Mouse (Mus musculus): ENCODE data around the gene Nfic. TPM values are rescaled to one million over a fixed set of nuclear protein-coding genes. Genes with fewer than 3 reads are reported as not detected.

Nfic gene
- polyA plus RNA-seq, 2 experiments: 38.1 to 98.9 TPM

DNA sequence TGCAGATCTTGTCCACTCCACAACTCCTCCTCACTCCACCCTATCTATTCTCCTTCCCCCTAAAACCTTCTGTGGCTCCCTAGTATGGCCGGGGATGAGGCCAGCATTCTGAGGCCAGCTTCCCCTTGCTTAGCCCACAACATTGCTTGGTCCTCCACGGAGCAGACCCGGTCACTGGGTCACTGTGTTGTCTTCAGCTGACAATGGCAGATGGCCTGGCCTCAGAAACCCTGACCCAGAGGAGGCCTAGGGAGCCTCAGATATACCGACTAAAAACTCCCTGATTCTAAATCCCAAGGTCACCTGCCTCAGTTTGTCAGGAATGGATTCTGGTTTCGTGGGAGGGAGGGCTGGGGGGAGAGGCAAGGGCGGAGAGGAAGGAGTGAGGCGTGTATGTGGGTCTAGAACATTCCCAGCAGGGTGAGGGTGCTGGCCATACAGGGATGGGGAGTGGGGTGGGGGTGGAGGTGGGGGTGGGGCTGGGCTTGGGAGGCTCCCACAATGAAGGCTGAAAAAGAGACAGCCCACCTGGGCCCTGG is 53.1 kb downstream of the Nfic start:
- peaks cover 83% of the 10 kb centered on the region for H3K36me3 ChIP-seq (ENCODE audit: control insufficient read depth, insufficient read depth, low read length)

DNA sequence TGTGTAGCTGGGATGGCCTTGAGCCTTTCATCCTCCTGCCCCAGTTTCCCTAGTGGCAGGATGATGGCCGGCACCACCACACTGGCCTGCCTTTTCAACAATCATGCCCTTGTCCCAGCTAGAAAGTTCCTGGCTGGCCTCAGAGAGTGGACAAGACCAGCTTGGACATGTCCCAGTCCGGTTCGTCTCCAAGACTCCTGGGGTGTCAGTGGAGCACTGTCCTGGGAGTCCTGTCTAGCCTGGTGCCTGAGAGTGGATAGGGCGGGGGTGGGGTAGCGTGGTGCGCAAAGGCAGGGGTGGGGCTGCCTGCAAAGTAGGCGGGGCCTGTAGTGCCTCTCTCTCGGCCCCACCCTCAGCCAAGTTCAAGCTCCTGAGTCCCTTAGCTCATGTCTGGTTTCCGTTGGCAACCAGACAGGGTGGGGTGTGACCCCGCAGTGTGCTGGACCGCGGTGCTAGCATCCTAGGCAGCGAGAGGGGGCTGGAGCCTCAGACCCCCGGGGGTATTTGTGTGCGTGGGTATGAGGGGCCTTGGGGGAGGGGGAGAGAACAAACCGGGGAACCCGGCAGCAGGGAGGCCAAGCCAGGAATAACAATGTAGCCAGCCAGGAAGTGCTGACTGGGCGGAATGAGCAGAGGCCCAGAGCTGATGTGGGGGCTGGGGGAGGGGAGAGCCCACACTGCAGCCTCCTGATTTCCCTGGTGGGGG is 53.8 kb downstream of the Nfic start:
- peak; percentile 85 for ATAC-seq (ENCODE audit: low FRiP score, low read depth)
- peaks cover 34% of the 10 kb centered on the region for H3K4me1 ChIP-seq (ENCODE audit: control insufficient read depth, insufficient read depth, low read length)
- H3K9me3 ChIP-seq (ENCODE audit: control insufficient read depth, low read length): no peaks in the 10 kb centered on the region
- WGBS: 8% methylated on average over 17 of the region's 18 CpGs
- TF ChIP-seq POLR2A (IDR thresholded peaks at IDR 0.05; ENCODE audit: borderline replicate concordance, extremely low read depth, insufficient read depth, insufficient read length): no peak
- peak overlapping the region; percentile 39 for H3K4me2 ChIP-seq (replicated peaks; ENCODE audit: low read depth, low read length, severe bottlenecking)
- H3K9ac ChIP-seq (ENCODE audit: low read depth, low read length, severe bottlenecking): peak overlapping the region; percentile 26; the same call in 1 of the 2 replicates
- peak overlapping the region; percentile 77 for H3K27ac ChIP-seq (replicated peaks; ENCODE audit: low read depth, low read length)
- no peaks in the 10 kb centered on the region for H3K27me3 ChIP-seq (ENCODE audit: control insufficient read depth, insufficient read depth, low read length)
- DNase-seq (ENCODE audit: low spot score): peak; percentile 92
- H3K4me3 ChIP-seq (replicated peaks; ENCODE audit: low read length): peak overlapping the region; percentile 14
- H3K36me3 ChIP-seq (ENCODE audit: control insufficient read depth, insufficient read depth, low read length): peaks cover 78% of the 10 kb centered on the region

More for the DNA sequence above, 53.1 kb downstream of the Nfic start:
- H3K4me2 ChIP-seq (replicated peaks; ENCODE audit: low read depth, low read length, severe bottlenecking): peak overlapping the region; percentile 39
- H3K27me3 ChIP-seq (ENCODE audit: control insufficient read depth, insufficient read depth, low read length): no peaks in the 10 kb centered on the region
- no peak; the same call in 1 of the 2 replicates for ATAC-seq (ENCODE audit: low FRiP score, low read depth)
- peak overlapping the region; percentile 26; the same call in 1 of the 2 replicates for H3K9ac ChIP-seq (ENCODE audit: low read depth, low read length, severe bottlenecking)
- WGBS: 26% methylated on average over 7 of the region's 7 CpGs
- no peak for DNase-seq (ENCODE audit: low spot score)
- H3K4me1 ChIP-seq (ENCODE audit: control insufficient read depth, insufficient read depth, low read length): peaks cover 40% of the 10 kb centered on the region
- TF ChIP-seq POLR2A (IDR thresholded peaks at IDR 0.05; ENCODE audit: borderline replicate concordance, extremely low read depth, insufficient read depth, insufficient read length): no peak
- peak overlapping the region; percentile 77 for H3K27ac ChIP-seq (replicated peaks; ENCODE audit: low read depth, low read length)
- H3K4me3 ChIP-seq (replicated peaks; ENCODE audit: low read length): peak overlapping the region; percentile 14; the same call in 1 of the 2 replicates
- no peaks in the 10 kb centered on the region for H3K9me3 ChIP-seq (ENCODE audit: control insufficient read depth, low read length)

- no peak for DNase-seq (ENCODE audit: low spot score)
These were observed 54.3 kb downstream of the Nfic start for GRCm38 (mm10) chr10:81401205-81401520.

DNA sequence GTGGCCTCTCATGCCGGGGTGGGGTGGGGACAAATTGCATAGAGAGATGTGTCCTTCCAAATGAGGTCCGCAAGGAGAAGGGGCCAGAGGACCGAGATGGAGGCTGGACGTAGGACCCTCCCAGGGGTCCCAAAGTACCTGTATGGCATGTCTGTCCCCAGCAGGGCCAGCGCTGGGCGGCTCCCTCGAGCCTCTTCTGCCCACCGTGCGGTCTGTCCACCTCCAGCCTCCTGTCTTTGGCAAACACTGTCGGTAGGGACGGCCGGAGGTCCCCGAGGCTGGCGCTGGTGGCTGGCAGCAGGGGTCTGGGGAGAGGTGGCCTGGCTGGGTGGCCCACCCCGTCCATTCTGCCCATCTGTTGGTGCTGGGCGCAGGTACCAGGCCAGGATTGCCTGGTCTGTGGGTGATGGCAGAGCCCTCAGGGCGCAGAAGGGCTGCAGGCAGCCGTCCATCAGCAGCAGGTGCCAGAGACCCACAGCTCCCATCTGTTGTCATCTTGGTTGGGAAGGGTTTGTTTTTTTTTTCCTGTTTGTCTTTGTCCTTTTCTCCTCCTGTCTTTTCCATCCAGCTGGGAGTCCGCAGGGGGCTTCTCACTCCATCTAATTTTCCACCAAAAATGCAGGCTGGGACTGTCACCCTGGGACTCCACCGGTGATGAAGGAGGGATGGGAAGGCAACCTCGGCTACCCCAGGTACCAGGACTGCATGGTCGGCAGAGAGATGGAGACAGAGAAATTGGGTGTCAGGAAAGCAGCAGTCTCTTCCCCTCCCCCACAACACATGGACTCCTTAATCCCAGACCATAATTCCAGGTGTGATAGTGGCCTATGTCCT is 54.8 kb downstream of the Nfic start:
- Histone ChIP-seq H3K4me1 (ENCODE audit: control insufficient read depth, insufficient read depth, low read length) (peaks cover 33% of the 10 kb centered on the region), H3K9me3 (ENCODE audit: control insufficient read depth, low read length) (no peaks in the 10 kb centered on the region), H3K4me3 (replicated peaks; ENCODE audit: low read length) (no peak overlapping the region), H3K9ac (ENCODE audit: low read depth, low read length, severe bottlenecking) (no peak overlapping the region), H3K27ac (replicated peaks; ENCODE audit: low read depth, low read length) (no peak overlapping the region), H3K4me2 (replicated peaks; ENCODE audit: low read depth, low read length, severe bottlenecking) (no peak overlapping the region), H3K27me3 (ENCODE audit: control insufficient read depth, insufficient read depth, low read length) (no peaks in the 10 kb centered on the region), H3K36me3 (ENCODE audit: control insufficient read depth, insufficient read depth, low read length) (peaks cover 67% of the 10 kb centered on the region)
- 58% methylated on average over 22 of the region's 22 CpGs for WGBS
- DNase-seq (ENCODE audit: low spot score) (no peak), ATAC-seq (ENCODE audit: low FRiP score, low read depth) (no peak)
- TF ChIP-seq POLR2A (IDR thresholded peaks at IDR 0.05; ENCODE audit: borderline replicate concordance, extremely low read depth, insufficient read depth, insufficient read length): no peak

More at GRCm38 (mm10) chr10:81401205-81401520, 54.3 kb downstream of the Nfic start:
- WGBS: 21% methylated on average over 10 of the region's 10 CpGs
- peak overlapping the region; percentile 77 for H3K27ac ChIP-seq (replicated peaks; ENCODE audit: low read depth, low read length)
- no peaks in the 10 kb centered on the region for H3K27me3 ChIP-seq (ENCODE audit: control insufficient read depth, insufficient read depth, low read length)
- H3K4me3 ChIP-seq (replicated peaks; ENCODE audit: low read length): no peak overlapping the region
- H3K9me3 ChIP-seq (ENCODE audit: control insufficient read depth, low read length): no peaks in the 10 kb centered on the region
- H3K9ac ChIP-seq (ENCODE audit: low read depth, low read length, severe bottlenecking): no peak overlapping the region
- H3K36me3 ChIP-seq (ENCODE audit: control insufficient read depth, insufficient read depth, low read length): peaks cover 73% of the 10 kb centered on the region
- ATAC-seq (ENCODE audit: low FRiP score, low read depth): no peak
- peaks cover 33% of the 10 kb centered on the region for H3K4me1 ChIP-seq (ENCODE audit: control insufficient read depth, insufficient read depth, low read length)
- no peak overlapping the region for H3K4me2 ChIP-seq (replicated peaks; ENCODE audit: low read depth, low read length, severe bottlenecking)
- no peak for TF ChIP-seq POLR2A (IDR thresholded peaks at IDR 0.05; ENCODE audit: borderline replicate concordance, extremely low read depth, insufficient read depth, insufficient read length)

DNA sequence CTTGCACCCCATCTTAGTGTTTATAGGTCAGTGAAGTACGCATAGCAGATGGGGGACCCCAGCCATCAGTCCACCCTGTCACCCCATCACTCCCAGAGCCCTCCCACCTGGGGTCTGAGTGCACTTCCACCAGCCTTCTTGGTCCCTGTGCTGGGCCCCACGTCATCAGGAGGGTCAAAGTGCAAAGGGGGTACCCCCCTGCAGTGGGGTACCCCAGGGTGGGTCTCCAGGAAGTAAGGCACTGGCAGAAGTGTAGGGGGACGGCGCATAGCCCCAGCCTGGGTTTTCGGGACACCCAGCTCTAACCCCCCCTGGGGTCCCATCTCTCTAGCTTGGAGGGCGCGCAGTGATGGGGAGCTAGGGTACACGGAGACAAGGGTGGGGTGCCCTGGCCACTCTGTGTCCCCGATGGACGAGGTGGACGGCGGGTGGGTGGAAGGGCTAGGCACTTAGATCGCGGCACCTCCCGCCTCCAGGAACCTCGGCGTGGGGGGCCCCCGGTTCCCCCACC is 55.6 kb downstream of the Nfic start:
- H3K36me3 ChIP-seq (ENCODE audit: control insufficient read depth, insufficient read depth, low read length): peaks cover 60% of the 10 kb centered on the region
- H3K27ac ChIP-seq (replicated peaks; ENCODE audit: low read depth, low read length): no peak overlapping the region
- ATAC-seq (ENCODE audit: low FRiP score, low read depth): no peak
- H3K4me3 ChIP-seq (replicated peaks; ENCODE audit: low read length): no peak overlapping the region
- H3K9me3 ChIP-seq (ENCODE audit: control insufficient read depth, low read length): no peaks in the 10 kb centered on the region
- H3K4me1 ChIP-seq (ENCODE audit: control insufficient read depth, insufficient read depth, low read length): peaks cover 33% of the 10 kb centered on the region
- no peak for DNase-seq (ENCODE audit: low spot score)
- H3K4me2 ChIP-seq (replicated peaks; ENCODE audit: low read depth, low read length, severe bottlenecking): no peak overlapping the region
- WGBS: 81% methylated on average over 18 of the region's 18 CpGs
- no peaks in the 10 kb centered on the region for H3K27me3 ChIP-seq (ENCODE audit: control insufficient read depth, insufficient read depth, low read length)
- no peak overlapping the region for H3K9ac ChIP-seq (ENCODE audit: low read depth, low read length, severe bottlenecking)
- TF ChIP-seq POLR2A (IDR thresholded peaks at IDR 0.05; ENCODE audit: borderline replicate concordance, extremely low read depth, insufficient read depth, insufficient read length): no peak
